Comparison of ENCODE assay signal across 17 mouse cellular contexts in genomic region chr2:165149741-165150140, GRCm38 (mm10). TPM values are rescaled to one million over a fixed set of nuclear protein-coding genes. Genes with fewer than 3 reads are reported as not detected.
"Had no signal": no experiment of that assay in that cellular context is flagged by ENCODE, and none has a peak within 500 bp of the region (broad histone marks: within the 10 kb centered on the region; RNA-seq: fewer than 3 reads in every experiment).

No protein-coding gene starts in this region.

- H3K36me3 ChIP-seq: kidney, embryonic 15.5 days; limb, embryonic 13.5 days; midbrain, embryonic 15.5 days; stomach, embryonic 15.5 days had no signal

- H3K27ac ChIP-seq: kidney, embryonic 15.5 days; limb, embryonic 13.5 days; liver, embryonic 14.5 days; midbrain, embryonic 15.5 days; stomach, embryonic 15.5 days had no signal

- DNase-seq: kidney, postnatal 14 days; left cerebral cortex, postnatal 4 days; lung, adult 18-20 months; right cerebral cortex, postnatal 14 days; thymus, adult 2 months; thymus, postnatal 25 days had no signal

- H3K4me2 ChIP-seq: kidney, embryonic 15.5 days; limb, embryonic 13.5 days; midbrain, embryonic 15.5 days; stomach, embryonic 15.5 days had no signal

- H3K9me3 ChIP-seq: kidney, embryonic 15.5 days; limb, embryonic 13.5 days; midbrain, embryonic 15.5 days; stomach, embryonic 15.5 days had no signal

- H3K27me3 ChIP-seq: midbrain, embryonic 15.5 days had no signal

- H3K9ac ChIP-seq: kidney, embryonic 15.5 days; limb, embryonic 13.5 days; liver, embryonic 14.5 days; midbrain, embryonic 15.5 days; stomach, embryonic 15.5 days had no signal

- H3K4me1 ChIP-seq: stomach, embryonic 15.5 days had no signal

- H3K4me3 ChIP-seq: kidney, embryonic 15.5 days; limb, embryonic 13.5 days; midbrain, embryonic 15.5 days; stomach, embryonic 15.5 days had no signal

RNA-seq across cellular contexts. Expression of gene 1700025C18Rik, which starts 59.2 kb away (rescaled TPM):
- polyA plus RNA-seq: kidney, embryonic 15.5 days; large intestine, adult 2 months; limb, embryonic 13.5 days; liver, adult 2 months; liver, embryonic 14.5 days; lung, embryonic 16.5 days; midbrain, embryonic 15.5 days; neural tube, embryonic 14.5 days; spleen, adult 2 months; stomach, embryonic 15.5 days; thymus, adult 2 months; urinary bladder, adult 2 months had no signal
